Mouse (Mus musculus) c-Kit-positive CD71-positive TER-119-negative erythroid progenitor cells, embryonic 14.5 days (primary cell): ENCODE results near the gene Zcrb1.
"Not testable (repeated sequence)": the region's sequence is repeated elsewhere in the genome, so short reads cannot be mapped to it uniquely, and the experiment has no call there.

ENCODE experiments used
- DNase-seq: peaks from one replicate; pipeline ENCODE4 v3.0.0-alpha.2; 2013; ENCODE audit warnings: low read depth

Gene Zcrb1

GRCm38 (mm10) chr15:93397826-93398698 lies at the start of gene Zcrb1, which contains the start of gene Pphln1:
TSS of gene Zcrb1 (minus strand) at chr15:93398334.
TSS of gene Pphln1 (plus strand) at chr15:93398350.
- peak; percentile 77 for DNase-seq

DNA sequence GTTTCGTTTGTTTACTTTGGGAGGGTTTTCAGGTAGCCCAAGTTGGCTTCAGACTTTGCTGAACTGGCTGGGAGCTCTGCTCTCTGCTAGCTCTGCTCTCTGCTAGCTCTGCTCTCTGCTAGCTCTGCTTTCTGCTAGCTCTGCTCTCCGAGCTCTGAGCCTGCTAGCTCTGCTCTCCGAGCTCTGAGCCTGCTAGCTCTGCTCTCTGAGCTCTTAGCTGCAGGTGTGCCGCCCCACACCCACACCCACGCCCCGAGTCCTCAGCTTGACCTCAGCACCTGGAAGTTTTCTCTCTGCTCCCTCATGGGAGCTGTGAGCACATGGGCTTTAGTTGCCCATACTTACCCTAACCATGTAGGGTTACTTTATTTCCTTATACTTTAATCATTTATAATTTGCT lies 45.5 kb upstream of the Zcrb1 start:
- no peak for DNase-seq

DNA sequence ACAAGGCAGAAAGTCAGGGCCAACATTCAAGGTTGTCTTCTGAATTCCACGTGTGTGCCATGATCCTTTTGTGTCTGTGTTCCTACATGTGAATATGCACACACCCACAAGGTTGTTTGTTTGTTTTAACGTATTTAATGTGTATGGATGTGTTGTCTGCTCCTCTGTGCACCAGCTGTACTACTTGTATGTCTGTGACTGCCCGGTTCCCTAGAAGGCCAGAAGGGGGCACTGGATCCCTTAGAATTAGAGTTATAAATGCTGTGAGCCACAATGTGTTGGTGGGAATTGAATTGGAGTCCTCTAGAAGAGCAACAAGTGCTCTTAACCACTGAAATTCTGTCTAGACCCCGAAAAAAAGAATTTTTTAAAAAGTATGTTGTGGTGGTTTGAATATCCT lies 44.1 kb upstream of the Zcrb1 start:
- no peak for DNase-seq

DNA sequence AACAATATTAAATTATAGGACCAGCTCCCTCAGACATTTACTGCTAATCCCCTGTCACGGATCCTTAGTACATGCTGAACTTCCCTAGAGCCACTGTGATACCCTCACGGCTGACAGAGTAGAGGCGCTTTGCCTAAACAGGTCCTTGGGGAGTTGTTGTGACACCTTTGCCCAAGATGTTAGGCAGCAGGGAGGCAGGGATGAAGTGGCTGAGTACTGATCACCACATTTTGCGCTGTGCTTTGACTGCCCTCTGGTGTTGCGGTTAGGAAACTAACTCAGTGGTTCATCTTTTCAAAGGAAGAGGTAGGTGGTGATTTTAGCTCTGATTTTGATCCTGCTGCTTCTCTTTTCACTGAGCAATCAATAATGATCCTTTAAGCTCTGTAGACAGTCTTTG lies 40.5 kb upstream of the Zcrb1 start:
- DNase-seq, result peak; percentile 35

DNA sequence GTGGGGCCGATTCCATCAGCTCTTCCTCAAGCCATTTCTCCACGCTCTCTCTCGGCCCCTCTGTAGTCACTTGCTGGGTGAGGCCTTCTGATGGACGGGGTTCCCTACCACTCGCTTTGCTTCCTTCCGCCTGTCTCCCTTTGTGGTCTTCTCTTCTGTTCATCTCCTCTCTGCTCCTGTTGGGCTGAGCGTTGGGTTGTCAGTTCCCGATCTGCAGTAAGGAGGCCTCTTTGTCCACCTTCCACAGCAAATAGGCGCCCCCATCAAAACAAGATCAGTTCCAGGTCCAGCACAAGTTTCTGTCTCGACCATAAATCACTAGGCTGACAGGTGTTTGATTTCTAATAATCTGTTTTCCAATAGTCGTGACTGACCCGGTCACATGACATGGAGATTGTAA lies 37.9 kb upstream of the Zcrb1 start:
- no peak for DNase-seq

DNA sequence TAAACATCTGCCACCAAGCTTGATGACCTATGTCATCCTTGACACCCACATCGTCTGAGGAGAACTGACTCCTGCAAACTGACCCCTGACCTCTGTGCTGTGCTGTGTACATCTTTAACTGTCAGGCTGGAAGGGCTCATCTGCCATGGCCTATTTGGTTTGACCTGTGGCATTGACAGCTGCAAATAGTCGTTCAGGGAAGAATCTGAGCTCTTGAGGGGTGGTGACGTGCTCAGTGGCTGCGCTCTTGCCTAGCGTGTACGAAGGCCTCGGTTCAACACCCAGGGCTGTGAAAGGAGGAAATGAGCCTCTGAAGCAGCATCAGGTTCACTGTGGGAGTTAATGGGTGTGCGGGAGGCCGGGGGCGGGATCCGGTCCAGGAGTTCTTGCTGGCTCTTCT lies 35.7 kb upstream of the Zcrb1 start:
- no peak for DNase-seq

- peak; percentile 25 for DNase-seq
Measured at GRCm38 (mm10) chr15:93422537-93422936, 24.4 kb upstream of the Zcrb1 start.

GRCm38 (mm10) chr15:93420596-93420995 lies 22.5 kb upstream of the Zcrb1 start:
- DNase-seq, result no peak

- no peak for DNase-seq
Measured at GRCm38 (mm10) chr15:93416300-93416699, 18.2 kb upstream of the Zcrb1 start.

- no peak for DNase-seq
Measured at GRCm38 (mm10) chr15:93414456-93414855, 16.3 kb upstream of the Zcrb1 start.

- no peak for DNase-seq
Measured at GRCm38 (mm10) chr15:93412445-93412844, 14.3 kb upstream of the Zcrb1 start.

DNA sequence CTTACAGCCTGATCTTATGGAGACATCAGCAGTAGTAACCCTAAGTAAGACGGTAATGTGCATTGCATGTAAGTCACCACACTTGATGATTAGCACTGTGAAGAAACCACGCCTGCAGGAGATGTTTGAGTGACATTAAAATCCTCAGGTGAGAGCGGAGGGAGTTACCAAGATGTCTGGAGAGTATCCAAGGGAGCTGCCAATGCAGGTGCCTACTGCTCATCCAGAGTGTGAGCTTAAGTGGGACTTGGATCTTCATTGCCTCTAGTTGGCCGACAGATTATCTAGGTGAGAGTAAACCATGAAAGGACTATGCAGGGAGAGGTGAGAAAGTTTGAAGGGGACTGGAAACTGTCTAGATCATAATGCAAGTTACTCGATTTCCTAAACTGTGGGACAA lies 8.4 kb upstream of the Zcrb1 start:
- DNase-seq, result no peak

GRCm38 (mm10) chr15:93405446-93405986 lies 7.4 kb upstream of the Zcrb1 start:
- no peak for DNase-seq

GRCm38 (mm10) chr15:93404849-93405248 lies 6.7 kb upstream of the Zcrb1 start:
- DNase-seq, result no peak

DNA sequence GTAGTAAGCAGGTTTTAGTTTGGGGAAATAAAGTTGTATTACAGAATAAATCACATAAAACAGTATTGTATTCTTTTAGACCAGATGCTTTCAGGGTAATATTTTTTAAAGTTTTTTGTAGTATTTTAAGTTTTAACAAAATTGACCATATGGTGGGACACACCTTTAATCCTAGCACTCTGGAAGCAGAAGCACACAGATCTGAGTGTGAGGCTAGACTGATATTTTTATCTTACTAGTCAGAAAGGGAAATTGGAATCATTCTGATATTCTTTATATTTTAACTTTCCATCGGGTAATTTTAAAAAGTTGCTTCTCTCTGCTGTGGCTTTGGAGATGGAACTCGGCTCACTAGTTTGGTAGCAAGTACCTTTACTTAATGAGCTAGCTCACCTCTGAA lies 4.6 kb upstream of the Zcrb1 start:
- no peak for DNase-seq

GRCm38 (mm10) chr15:93401446-93401845 lies 3.3 kb upstream of the Zcrb1 start:
- no peak for DNase-seq

DNA sequence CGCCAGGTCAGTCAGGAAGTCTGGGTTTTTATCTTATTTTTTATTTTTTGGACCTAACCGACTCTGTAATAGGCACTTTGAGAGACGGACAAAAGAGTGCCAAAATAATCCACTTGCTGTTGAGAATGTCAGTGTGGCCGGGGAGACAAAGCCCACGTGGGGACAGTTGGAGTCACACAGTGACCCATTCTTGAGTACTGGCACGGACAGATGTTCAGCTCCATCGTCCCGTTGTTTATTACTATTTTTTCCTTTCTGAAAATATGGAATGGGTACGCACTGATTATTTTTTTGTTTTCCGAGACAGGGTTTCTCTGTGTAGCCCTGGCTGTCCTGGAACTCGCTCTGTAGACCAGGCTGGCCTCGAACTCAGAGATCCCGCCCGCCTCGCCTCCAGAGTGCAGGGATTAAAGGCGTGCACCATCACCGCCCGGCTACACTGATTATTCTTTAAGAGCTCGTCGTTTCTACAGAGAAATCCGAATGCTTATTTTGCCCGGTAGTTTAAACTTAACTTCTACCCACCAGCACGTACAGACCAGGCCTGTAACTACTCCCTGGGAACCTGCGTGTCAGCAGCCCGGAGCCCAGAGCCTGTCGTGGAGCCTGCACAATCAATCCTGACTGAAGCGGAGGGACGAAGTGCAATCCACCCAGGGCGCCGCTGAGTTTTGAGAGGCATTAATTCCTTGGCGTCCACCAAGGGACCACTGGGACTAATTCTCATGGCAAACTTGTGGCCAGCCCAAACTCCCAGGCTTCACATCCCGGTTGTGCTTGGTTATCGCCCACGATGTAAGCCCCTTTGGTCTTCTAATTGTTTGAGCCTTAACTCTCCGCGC lies 786 bp upstream of the Zcrb1 start:
- DNase-seq, result no peak

GRCm38 (mm10) chr15:93397269-93397668 lies 865 bp downstream of the Zcrb1 start:
- no peak for DNase-seq

DNA sequence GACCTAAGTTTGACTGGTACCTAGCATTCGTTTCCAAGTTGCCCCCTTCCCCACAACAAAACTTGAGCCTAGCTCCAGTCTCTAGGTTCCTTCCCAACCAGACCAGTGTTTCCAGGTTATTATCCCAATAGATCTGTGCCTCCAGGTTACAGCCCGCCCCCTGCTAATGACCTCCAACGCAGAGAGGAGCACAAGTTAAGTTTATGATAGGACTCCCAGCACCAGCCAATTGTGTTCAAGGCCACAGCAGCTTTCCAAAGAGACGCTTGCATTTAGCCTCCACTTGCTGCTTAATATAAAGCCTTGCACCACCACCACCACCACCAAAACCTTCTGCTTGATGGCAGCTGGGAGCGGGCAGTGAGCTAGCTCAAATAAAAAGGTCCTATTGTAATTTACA lies 16.8 kb downstream of the Zcrb1 start:
- no peak for DNase-seq

- no peak for DNase-seq
Measured at GRCm38 (mm10) chr15:93379177-93379576, 19.0 kb downstream of the Zcrb1 start.

DNA sequence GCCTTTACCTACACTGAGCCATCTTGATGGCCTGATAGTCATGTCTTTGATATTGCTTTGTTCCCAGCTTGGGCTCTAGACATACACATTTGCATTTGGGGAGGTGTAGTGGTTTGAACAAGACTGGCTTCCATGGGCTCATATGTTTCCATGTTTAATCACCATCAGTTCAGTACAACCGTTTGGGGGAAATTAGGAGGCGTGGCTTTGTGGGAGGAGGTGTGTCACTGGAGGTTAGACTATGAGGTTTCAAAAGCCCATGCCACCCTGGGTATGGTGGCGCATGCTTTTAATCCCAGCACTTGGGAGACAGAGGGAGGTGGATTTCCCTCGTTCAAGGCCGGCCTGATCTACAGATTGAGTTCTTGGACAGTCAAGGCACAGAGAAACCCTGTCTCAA lies 22.4 kb downstream of the Zcrb1 start:
- no peak for DNase-seq

DNA sequence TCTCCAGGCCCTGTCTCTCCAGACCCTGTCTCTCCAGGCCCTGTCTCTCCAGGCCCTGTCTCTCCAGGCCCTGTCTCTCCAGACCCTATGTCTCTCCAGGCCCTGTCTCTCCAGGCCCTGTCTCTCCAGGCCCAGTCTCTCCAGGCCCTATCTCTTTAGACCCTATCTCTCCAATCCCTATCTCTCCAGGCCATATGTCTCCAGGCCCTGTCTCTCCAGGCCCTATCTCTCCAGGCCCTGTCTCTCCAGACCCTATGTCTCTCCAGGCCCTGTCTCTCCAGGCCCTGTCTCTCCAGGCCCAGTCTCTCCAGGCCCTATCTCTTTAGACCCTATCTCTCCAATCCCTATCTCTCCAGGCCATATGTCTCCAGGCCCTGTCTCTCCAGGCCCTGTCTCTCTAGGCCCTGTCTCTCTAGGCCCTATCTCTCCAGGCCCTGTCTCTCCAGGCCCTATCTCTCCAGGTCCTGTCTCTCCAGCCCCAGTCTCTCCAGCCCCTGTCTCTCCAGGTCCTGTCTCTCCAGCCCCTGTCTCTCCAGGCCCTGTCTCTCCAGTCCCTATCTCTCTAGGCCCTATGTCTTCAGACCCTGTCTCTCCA lies 25.5 kb downstream of the Zcrb1 start:
- not testable (repeated sequence) for DNase-seq
